Mouse (Mus musculus): ENCODE results near the gene Psme1. TPM values are rescaled to one million over a fixed set of nuclear protein-coding genes. Genes with fewer than 3 reads are reported as not detected.

Gene Psme1
- 112 TPM for polyA plus RNA-seq (2014; fragmentation: Illumina TruSeq; extraction: RNeasy Lipid Tissue Mini Kit (QIAGEN cat#74804); ENCODE audit: low read depth, low replicate concordance)

DNA sequence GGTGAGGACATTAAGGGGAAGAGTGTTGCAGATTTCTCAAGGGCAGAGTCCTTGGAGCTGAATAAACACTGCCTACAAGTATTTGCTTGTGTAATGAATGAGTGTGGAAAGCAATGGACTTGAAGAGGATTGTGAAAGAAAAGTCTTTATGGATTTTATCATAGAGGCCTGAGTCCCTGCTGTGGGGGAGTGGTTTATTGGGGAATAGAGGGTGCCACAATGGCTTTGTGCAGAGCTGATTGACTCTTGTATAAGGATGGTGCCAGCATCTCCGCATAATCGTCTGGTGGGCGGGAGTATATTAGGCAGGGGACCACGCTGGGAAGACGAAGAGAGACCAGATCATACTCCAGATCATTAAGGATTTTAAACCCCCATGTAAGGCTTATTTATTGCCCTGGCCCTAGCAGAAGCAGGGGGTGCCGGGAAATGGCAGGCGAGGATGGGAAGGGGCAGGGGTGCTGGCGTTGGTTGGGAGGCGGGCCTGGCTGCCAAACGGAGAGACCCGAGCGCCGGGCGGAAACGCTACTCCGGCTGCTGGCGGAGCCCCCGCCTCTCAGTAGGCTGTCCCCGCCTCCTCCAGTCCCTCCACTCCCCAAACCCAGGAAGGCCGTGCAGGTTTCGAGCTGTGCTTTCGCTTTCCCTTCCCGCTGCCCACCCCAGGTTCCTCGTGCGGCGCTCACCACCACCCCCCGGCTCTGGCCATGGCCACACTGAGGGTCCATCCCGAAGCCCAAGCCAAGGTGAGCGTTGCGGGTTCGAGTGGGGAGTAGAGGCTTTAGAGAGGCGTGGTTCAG lies at the start of gene Psme1:
Psme1 (plus strand) TSS at position 253 of the 797 bp plus-strand sequence.

GRCm38 (mm10) chr14:55540067-55540786 lies 37.7 kb upstream of the Psme1 start, which contains the start of gene Pck2:
Gene Pck2 (plus strand): TSS chr14:55540266.

DNA sequence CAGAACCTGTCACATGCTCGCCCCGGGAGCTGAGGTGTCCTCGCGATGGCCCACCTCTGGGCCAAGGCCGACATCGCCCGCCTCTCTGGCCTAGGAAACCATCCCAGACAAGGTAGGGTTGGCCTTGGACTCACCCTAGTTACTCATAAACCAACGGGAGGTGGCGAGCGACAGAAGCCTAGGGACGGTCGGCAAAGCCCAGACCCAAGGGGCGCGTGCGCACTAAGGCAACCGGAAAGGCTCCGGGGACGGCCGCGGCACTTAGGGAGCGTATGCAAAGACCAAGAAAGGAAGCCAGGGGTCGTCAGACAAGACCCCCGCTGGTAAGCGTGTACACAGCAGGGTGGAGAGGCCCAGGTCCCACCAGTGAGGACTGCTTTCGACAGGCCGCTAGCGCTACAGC lies 18.1 kb upstream of the Psme1 start, which contains the start of gene Dcaf11:
Dcaf11 (plus strand) TSS at position 208 of the 403 bp plus-strand sequence.

GRCm38 (mm10) chr14:55560202-55561073 lies 17.5 kb upstream of the Psme1 start, which contains the start of gene A730061H03Rik:
Gene A730061H03Rik (minus strand): TSS chr14:55560406.

DNA sequence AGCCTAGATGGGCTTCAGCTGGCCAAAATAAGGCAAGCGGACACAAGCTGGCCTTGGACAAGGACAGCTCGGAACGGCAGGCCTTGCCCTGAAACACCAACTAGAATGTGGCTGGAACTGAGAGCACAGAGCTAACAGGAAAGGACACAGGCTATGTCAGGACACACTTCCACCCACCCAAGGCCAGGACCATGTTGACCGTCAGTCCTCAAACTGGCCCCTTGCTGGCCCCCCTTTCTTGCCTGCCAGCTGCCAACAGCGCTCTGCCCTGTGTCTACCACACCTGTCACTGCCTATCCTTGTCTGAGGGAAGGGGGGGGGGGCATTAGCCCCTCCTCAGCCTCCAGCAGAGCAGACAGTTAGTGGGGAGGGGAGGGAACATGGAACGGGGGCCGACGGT lies 2.6 kb upstream of the Psme1 start, which contains the start of gene Fitm1:
Fitm1 (plus strand) TSS at position 316 of the 400 bp plus-strand sequence.

GRCm38 (mm10) chr14:55584702-55585565 lies 7.0 kb downstream of the Psme1 start, which contains the start of gene Emc9:
Gene Emc9 (minus strand): TSS chr14:55585302.

GRCm38 (mm10) chr14:55590748-55591330 lies 12.9 kb downstream of the Psme1 start, which contains the start of gene Psme2:
Gene Psme2 (minus strand): TSS chr14:55591113.

DNA sequence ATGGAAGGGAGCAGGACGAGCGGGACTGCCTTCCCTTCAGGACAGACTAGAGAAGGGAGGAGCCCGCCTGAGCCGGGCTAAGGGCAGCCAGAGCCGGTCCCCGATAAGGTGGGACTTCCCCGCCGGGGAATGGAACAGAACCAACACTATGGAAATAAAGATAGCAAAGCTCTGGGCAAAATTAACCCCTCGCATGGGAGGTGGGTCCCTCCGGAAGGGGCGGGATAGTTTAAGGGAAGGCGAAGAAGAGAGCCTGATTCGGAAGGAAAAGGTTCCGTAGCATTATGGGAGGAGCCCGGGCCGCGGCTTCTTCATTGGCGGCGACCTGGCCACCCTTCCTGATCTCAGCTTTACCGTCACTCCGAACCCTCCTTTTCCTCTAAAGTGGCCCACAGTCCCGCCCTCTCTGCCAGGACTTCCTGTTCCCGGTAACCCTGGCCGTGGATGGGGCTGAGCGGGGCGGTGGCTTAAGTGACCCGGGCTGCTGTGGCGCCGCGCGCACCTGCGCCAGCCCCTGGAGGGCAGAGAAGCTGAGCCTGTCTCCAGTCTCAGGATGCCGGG lies 13.5 kb downstream of the Psme1 start, which contains the start of gene Rnf31:
Rnf31 (plus strand) TSS at position 378 of the 561 bp plus-strand sequence.

GRCm38 (mm10) chr14:55603271-55603632 lies 25.3 kb downstream of the Psme1 start, which contains the start of gene Irf9:
Gene Irf9 (plus strand): TSS chr14:55603571.

GRCm38 (mm10) chr14:55617822-55618221 lies 39.9 kb downstream of the Psme1 start, which contains the start of gene Rec8:
Gene Rec8 (plus strand): TSS chr14:55618037.

Other genes starting within 250 kb of the Psme1 start
- gene Dhrs4, start 99.4 kb upstream of the Psme1 start, polyA plus RNA-seq (2014; fragmentation: Illumina TruSeq; extraction: RNeasy Lipid Tissue Mini Kit (QIAGEN cat#74804); ENCODE audit: low read depth, low replicate concordance) = 153 TPM
- gene Carmil3, start 87.5 kb upstream of the Psme1 start, polyA plus RNA-seq (2014; fragmentation: Illumina TruSeq; extraction: RNeasy Lipid Tissue Mini Kit (QIAGEN cat#74804); ENCODE audit: low read depth, low replicate concordance) = not detected
- not detected for gene Cpne6, start 67.7 kb upstream of the Psme1 start, polyA plus RNA-seq (2014; fragmentation: Illumina TruSeq; extraction: RNeasy Lipid Tissue Mini Kit (QIAGEN cat#74804); ENCODE audit: low read depth, low replicate concordance)
- not detected for gene Nrl, start 53.1 kb upstream of the Psme1 start, polyA plus RNA-seq (2014; fragmentation: Illumina TruSeq; extraction: RNeasy Lipid Tissue Mini Kit (QIAGEN cat#74804); ENCODE audit: low read depth, low replicate concordance)
- gene Pck2, start 37.9 kb upstream of the Psme1 start, polyA plus RNA-seq (2014; fragmentation: Illumina TruSeq; extraction: RNeasy Lipid Tissue Mini Kit (QIAGEN cat#74804); ENCODE audit: low read depth, low replicate concordance) = 2.1 TPM
- 33.8 TPM for gene Dcaf11, start 18.1 kb upstream of the Psme1 start, polyA plus RNA-seq (2014; fragmentation: Illumina TruSeq; extraction: RNeasy Lipid Tissue Mini Kit (QIAGEN cat#74804); ENCODE audit: low read depth, low replicate concordance)
- not detected for gene A730061H03Rik, start 17.7 kb upstream of the Psme1 start, polyA plus RNA-seq (2014; fragmentation: Illumina TruSeq; extraction: RNeasy Lipid Tissue Mini Kit (QIAGEN cat#74804); ENCODE audit: low read depth, low replicate concordance)
- not detected for gene Fitm1, start 2.5 kb upstream of the Psme1 start, polyA plus RNA-seq (2014; fragmentation: Illumina TruSeq; extraction: RNeasy Lipid Tissue Mini Kit (QIAGEN cat#74804); ENCODE audit: low read depth, low replicate concordance)
- 6.6 TPM for gene Emc9, start 7.2 kb downstream of the Psme1 start, polyA plus RNA-seq (2014; fragmentation: Illumina TruSeq; extraction: RNeasy Lipid Tissue Mini Kit (QIAGEN cat#74804); ENCODE audit: low read depth, low replicate concordance)
- gene Psme2, start 13.0 kb downstream of the Psme1 start, polyA plus RNA-seq (2014; fragmentation: Illumina TruSeq; extraction: RNeasy Lipid Tissue Mini Kit (QIAGEN cat#74804); ENCODE audit: low read depth, low replicate concordance) = 55.1 TPM
- 1.1 TPM for gene Rnf31, start 13.6 kb downstream of the Psme1 start, polyA plus RNA-seq (2014; fragmentation: Illumina TruSeq; extraction: RNeasy Lipid Tissue Mini Kit (QIAGEN cat#74804); ENCODE audit: low read depth, low replicate concordance)
- gene Irf9, start 25.4 kb downstream of the Psme1 start, polyA plus RNA-seq (2014; fragmentation: Illumina TruSeq; extraction: RNeasy Lipid Tissue Mini Kit (QIAGEN cat#74804); ENCODE audit: low read depth, low replicate concordance) = 18.5 TPM
- gene Rec8, start 39.9 kb downstream of the Psme1 start, polyA plus RNA-seq (2014; fragmentation: Illumina TruSeq; extraction: RNeasy Lipid Tissue Mini Kit (QIAGEN cat#74804); ENCODE audit: low read depth, low replicate concordance) = 0.53 TPM
- gene Ipo4, start 57.8 kb downstream of the Psme1 start, polyA plus RNA-seq (2014; fragmentation: Illumina TruSeq; extraction: RNeasy Lipid Tissue Mini Kit (QIAGEN cat#74804); ENCODE audit: low read depth, low replicate concordance) = 5.9 TPM
- gene Gm49378, start 59.8 kb downstream of the Psme1 start, polyA plus RNA-seq (2014; fragmentation: Illumina TruSeq; extraction: RNeasy Lipid Tissue Mini Kit (QIAGEN cat#74804); ENCODE audit: low read depth, low replicate concordance) = 0.24 TPM
- 44.5 TPM for gene Tm9sf1, start 65.7 kb downstream of the Psme1 start, polyA plus RNA-seq (2014; fragmentation: Illumina TruSeq; extraction: RNeasy Lipid Tissue Mini Kit (QIAGEN cat#74804); ENCODE audit: low read depth, low replicate concordance)
- not detected for gene Tssk4, start 72.1 kb downstream of the Psme1 start, polyA plus RNA-seq (2014; fragmentation: Illumina TruSeq; extraction: RNeasy Lipid Tissue Mini Kit (QIAGEN cat#74804); ENCODE audit: low read depth, low replicate concordance)
- 20.2 TPM for gene Mdp1, start 82.4 kb downstream of the Psme1 start, polyA plus RNA-seq (2014; fragmentation: Illumina TruSeq; extraction: RNeasy Lipid Tissue Mini Kit (QIAGEN cat#74804); ENCODE audit: low read depth, low replicate concordance)
- gene Gmpr2, start 93.8 kb downstream of the Psme1 start, polyA plus RNA-seq (2014; fragmentation: Illumina TruSeq; extraction: RNeasy Lipid Tissue Mini Kit (QIAGEN cat#74804); ENCODE audit: low read depth, low replicate concordance) = 33.6 TPM
- gene Nedd8, start 94.0 kb downstream of the Psme1 start, polyA plus RNA-seq (2014; fragmentation: Illumina TruSeq; extraction: RNeasy Lipid Tissue Mini Kit (QIAGEN cat#74804); ENCODE audit: low read depth, low replicate concordance) = 55.2 TPM
- gene Tinf2, start 103.7 kb downstream of the Psme1 start, polyA plus RNA-seq (2014; fragmentation: Illumina TruSeq; extraction: RNeasy Lipid Tissue Mini Kit (QIAGEN cat#74804); ENCODE audit: low read depth, low replicate concordance) = 7.2 TPM
- 1.2 TPM for gene Tgm1, start 135.8 kb downstream of the Psme1 start, polyA plus RNA-seq (2014; fragmentation: Illumina TruSeq; extraction: RNeasy Lipid Tissue Mini Kit (QIAGEN cat#74804); ENCODE audit: low read depth, low replicate concordance)
- 0.65 TPM for gene Rabggta, start 144.1 kb downstream of the Psme1 start, polyA plus RNA-seq (2014; fragmentation: Illumina TruSeq; extraction: RNeasy Lipid Tissue Mini Kit (QIAGEN cat#74804); ENCODE audit: low read depth, low replicate concordance)
- gene Dhrs1, start 167.6 kb downstream of the Psme1 start, polyA plus RNA-seq (2014; fragmentation: Illumina TruSeq; extraction: RNeasy Lipid Tissue Mini Kit (QIAGEN cat#74804); ENCODE audit: low read depth, low replicate concordance) = 25.8 TPM
- gene Nop9, start 167.6 kb downstream of the Psme1 start, polyA plus RNA-seq (2014; fragmentation: Illumina TruSeq; extraction: RNeasy Lipid Tissue Mini Kit (QIAGEN cat#74804); ENCODE audit: low read depth, low replicate concordance) = 3.4 TPM
- gene Cideb, start 180.3 kb downstream of the Psme1 start, polyA plus RNA-seq (2014; fragmentation: Illumina TruSeq; extraction: RNeasy Lipid Tissue Mini Kit (QIAGEN cat#74804); ENCODE audit: low read depth, low replicate concordance) = 16.4 TPM
- 0.24 TPM for gene Ltb4r2, start 183.3 kb downstream of the Psme1 start, polyA plus RNA-seq (2014; fragmentation: Illumina TruSeq; extraction: RNeasy Lipid Tissue Mini Kit (QIAGEN cat#74804); ENCODE audit: low read depth, low replicate concordance)
- not detected for gene Ltb4r1, start 187.8 kb downstream of the Psme1 start, polyA plus RNA-seq (2014; fragmentation: Illumina TruSeq; extraction: RNeasy Lipid Tissue Mini Kit (QIAGEN cat#74804); ENCODE audit: low read depth, low replicate concordance)
- gene Adcy4, start 206.0 kb downstream of the Psme1 start, polyA plus RNA-seq (2014; fragmentation: Illumina TruSeq; extraction: RNeasy Lipid Tissue Mini Kit (QIAGEN cat#74804); ENCODE audit: low read depth, low replicate concordance) = 0.16 TPM
- 0.73 TPM for gene Ripk3, start 210.7 kb downstream of the Psme1 start, polyA plus RNA-seq (2014; fragmentation: Illumina TruSeq; extraction: RNeasy Lipid Tissue Mini Kit (QIAGEN cat#74804); ENCODE audit: low read depth, low replicate concordance)
- gene Nfatc4, start 245.0 kb downstream of the Psme1 start, polyA plus RNA-seq (2014; fragmentation: Illumina TruSeq; extraction: RNeasy Lipid Tissue Mini Kit (QIAGEN cat#74804); ENCODE audit: low read depth, low replicate concordance) = 1.1 TPM

Data from kidney, adult 10 weeks (tissue).